Mouse (Mus musculus): ENCODE measurements around the gene Farp1. TPM values are rescaled to one million over a fixed set of nuclear protein-coding genes. Genes with fewer than 3 reads are reported as not detected.
"Not testable (repeated sequence)": the region's sequence is repeated elsewhere in the genome, so short reads cannot be mapped to it uniquely, and the experiment has no call there.

The Farp1 gene
- 10 to 100 TPM; 41.6 to 58.5 TPM for total RNA-seq (2021)
- long read RNA-seq, experiment 1, full-length matches to known transcripts = 2 of 10 reads
- long read RNA-seq, experiment 1, partial matches to known transcripts = 1 of 10 reads
- long read RNA-seq, experiment 1, other reads (novel, unspliced or antisense) = 7 of 10 reads
- long read RNA-seq, experiment 2, full-length matches to known transcripts = 6 of 35 reads
- long read RNA-seq, experiment 2, partial matches to known transcripts = 21 of 35 reads
- long read RNA-seq, experiment 2, other reads (novel, unspliced or antisense) = 8 of 35 reads

DNA sequence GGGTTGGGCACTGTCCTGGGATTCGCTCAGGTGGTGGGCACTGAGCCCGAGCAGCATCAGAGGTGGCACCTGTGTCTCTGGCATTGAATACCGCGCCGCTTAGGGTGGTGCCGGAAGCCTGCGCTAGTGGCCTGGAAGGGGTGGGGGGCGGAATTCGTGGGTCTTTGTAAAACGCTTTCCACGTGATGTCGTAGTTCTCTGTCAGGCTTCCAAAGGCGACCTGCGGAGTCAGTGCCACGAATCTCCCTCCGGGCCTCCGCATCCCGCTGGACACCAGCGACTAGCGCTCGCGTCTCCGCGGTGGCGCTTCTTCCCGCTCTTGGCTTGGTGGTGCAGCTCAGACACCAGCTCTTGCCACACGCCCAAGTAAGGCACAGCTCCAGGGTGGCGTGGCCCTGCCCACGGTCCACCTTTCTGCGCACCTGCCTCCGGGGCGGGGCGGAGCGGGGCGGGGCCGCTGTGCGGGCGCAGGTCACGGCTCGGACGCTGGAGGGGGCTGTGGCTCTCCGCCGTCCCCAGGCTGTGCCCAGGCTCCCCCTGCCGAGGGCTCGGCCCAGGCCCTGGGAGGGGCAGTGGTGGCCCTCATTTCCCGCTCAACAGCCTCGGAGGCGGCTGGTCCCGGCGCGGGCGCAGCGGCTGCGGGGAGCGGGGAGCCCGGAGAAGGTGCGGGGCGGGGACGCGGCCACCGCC is at the start of gene Farp1:
Gene Farp1, plus strand, starts transcription at position 228 of the 690 bp plus-strand sequence.
- DNase-seq (ENCODE audit: low spot score in 2 of 2) = peak; percentile 72 to 76

- no peak for DNase-seq (ENCODE audit: low spot score in 2 of 2)
These were observed 45.9 kb upstream of the Farp1 start for GRCm38 (mm10) chr14:120989126-120989525.

GRCm38 (mm10) chr14:120997686-120998085 is 37.3 kb upstream of the Farp1 start:
- DNase-seq (ENCODE audit: low spot score in 2 of 2) = no peak

- no peak for DNase-seq (ENCODE audit: low spot score in 2 of 2)
These were observed 34.2 kb upstream of the Farp1 start for GRCm38 (mm10) chr14:121000561-121001340.

- no peak for DNase-seq (ENCODE audit: low spot score in 2 of 2)
These were observed 29.4 kb upstream of the Farp1 start for GRCm38 (mm10) chr14:121005621-121006020.

GRCm38 (mm10) chr14:121006021-121006420 is 29.0 kb upstream of the Farp1 start:
- no peak for DNase-seq (ENCODE audit: low spot score in 2 of 2)

DNA sequence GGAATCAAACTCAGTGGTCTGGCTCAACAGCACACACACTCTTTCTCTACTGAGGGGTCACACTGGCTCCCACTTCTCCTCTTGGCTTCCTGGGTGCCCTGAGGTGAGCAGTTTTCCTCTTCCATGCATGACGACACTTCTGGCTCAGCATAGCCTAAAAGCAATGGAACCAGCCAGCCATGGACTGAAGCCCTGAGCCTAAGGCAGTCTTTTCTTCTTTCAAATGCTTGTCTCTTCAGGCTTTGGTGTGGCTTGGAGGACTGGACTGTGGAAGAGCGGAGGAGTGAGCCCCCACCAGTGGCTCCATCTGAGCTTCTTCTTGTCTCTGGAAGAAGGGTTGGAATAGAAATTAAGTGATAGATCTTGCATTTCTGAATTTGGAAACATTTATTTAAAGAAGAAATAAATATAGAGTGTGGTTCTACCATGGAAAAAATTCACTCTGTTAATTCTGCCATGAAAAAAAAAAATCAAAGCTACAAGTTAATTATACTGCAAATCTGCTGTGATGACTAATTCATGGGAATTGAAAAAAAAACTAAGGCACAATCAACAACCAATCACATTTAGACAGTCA is 19.8 kb upstream of the Farp1 start:
- no peak for DNase-seq (ENCODE audit: low spot score in 2 of 2)

GRCm38 (mm10) chr14:121022403-121022802 is 12.6 kb upstream of the Farp1 start:
- DNase-seq (ENCODE audit: low spot score in 2 of 2) = no peak

DNA sequence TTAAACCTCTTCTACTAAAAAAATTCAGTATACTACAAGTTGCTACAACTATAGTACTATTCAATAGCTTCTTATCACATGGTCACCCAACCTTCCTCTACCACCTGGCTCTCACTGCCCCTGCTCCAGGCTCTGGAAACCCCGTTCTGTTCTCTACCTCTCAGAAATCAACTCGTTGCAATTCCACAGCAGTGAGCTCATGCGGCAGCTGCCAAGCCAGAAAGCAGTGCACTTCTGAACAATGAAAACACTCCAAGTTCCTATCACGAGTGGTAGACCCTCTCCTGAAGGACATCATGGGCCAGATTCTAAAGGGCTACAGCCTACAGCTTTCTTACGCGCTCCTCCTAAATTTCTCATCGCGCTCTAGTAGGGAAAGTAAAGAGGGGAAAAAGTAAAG is 9.6 kb upstream of the Farp1 start:
- no peak for DNase-seq (ENCODE audit: low spot score in 2 of 2)

- no peak for DNase-seq (ENCODE audit: low spot score in 2 of 2)
These were observed 3.6 kb upstream of the Farp1 start for GRCm38 (mm10) chr14:121031396-121031795.

DNA sequence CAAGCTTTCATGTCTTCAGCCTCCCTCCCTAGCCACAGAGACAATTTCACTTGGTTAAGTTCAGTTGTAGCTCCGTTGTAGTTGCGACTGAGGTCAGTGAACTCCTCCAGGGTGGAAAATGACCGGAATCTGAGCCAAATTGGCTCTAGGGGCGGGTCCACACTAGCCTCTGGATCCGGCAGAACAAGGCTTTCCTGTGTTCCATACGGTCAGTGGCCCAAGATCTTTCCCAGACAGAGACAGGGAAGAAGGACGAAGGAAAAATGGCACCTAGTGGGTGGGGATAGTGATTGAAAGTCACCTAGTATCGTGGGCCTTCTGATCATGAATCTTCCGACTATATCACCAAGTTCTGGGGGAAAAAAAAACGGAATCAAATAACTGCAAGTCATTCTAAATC is 475 bp upstream of the Farp1 start:
- no peak for DNase-seq (ENCODE audit: low spot score in 2 of 2)

GRCm38 (mm10) chr14:121035663-121036473 is 868 bp downstream of the Farp1 start:
- DNase-seq (ENCODE audit: low spot score in 2 of 2) = peak; percentile 19 to 27

DNA sequence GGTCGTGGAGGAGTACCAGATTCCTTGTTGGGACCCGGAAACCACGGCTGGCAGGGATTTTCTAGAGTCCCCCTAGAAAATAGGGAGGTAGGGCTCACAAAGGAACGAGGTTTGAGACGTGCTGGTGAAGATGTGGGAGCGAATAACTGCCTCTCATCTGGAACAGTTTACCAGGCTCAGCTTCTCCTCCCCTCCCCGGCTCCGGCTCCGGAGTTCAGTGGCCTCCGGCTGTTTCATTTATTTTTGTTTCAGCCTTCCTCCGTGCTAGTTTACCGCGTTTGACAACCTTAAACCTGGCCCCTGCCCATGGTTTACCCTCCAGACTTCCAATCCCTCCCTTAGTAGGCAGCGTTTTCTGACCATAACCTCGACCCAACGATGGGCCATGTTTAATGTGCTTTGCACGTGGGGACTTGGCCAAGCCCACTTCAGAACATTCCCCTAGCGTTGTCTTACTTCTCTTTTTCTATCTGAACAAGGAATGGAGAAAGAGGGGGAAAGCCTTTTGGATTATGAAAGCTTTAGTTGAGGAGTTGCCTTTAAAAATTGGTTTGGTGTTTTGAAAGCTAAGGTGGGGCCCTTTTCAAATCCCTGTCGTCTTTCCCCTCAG is 1.7 kb downstream of the Farp1 start:
- no peak for DNase-seq (ENCODE audit: low spot score in 2 of 2)

DNA sequence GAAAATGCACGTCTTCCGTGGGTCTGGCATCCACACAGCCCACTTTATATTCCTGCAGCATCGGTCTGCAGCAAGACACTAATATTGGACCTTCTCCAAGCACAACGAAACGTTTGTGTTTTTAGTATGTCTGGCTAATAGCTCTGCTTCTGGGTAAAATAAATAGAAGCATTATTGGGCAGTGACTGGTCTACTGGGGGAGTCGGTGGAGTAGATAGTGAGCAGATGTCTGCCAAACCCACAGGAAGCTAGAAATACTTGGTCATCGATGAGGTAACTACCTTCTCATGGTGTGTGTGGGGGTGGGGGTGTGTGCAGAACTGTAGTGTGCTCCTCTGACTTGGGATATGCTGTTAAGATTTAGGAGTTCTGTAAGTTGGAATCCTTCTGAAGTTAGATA is 2.3 kb downstream of the Farp1 start:
- DNase-seq (ENCODE audit: low spot score in 2 of 2) = no peak

DNA sequence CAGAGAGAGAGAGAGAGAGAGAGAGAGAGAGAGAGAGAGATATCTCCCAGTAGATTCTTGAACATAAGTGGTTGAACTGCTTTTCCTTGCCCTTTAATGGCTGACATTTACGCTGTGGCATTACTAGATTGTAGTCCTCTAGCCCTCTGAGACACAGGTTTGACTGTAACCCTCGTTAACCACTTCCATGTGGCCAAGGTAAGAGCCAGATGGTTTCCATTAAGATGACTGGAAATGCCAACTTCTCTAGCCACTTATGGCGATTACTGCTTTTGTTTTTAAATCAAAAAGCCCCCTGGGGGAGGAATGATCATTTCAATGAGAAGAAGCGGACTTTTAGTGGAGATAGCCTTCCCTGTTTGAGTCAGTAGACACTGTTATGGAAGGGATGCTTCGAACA is 3.7 kb downstream of the Farp1 start:
- DNase-seq (ENCODE audit: low spot score in 2 of 2) = no peak

- no peak for DNase-seq (ENCODE audit: low spot score in 2 of 2)
These were observed 9.1 kb downstream of the Farp1 start for GRCm38 (mm10) chr14:121044145-121044544.

- no peak for DNase-seq (ENCODE audit: low spot score in 2 of 2)
These were observed 11.4 kb downstream of the Farp1 start for GRCm38 (mm10) chr14:121046313-121046961.

GRCm38 (mm10) chr14:121047780-121048179 is 12.8 kb downstream of the Farp1 start:
- no peak for DNase-seq (ENCODE audit: low spot score in 2 of 2)

DNA sequence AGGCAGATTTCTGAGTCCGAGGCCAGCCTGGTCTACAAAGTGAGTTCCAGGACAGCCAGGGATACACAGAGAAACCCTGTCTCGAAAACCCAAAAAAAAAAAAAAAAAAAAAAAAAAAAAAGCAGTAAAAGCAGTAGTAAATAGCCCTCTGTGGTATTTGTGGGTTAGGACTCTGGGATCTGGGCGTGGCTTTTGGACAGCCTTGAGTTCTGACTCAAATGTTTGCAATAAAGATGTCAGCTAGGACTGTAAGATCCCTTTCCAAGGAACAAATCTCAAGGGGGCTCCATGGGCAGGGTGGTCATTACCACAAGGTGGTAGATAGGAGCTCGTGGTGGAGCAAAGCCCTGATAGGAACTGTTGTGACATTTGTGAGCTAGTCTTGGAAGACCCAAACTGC is 16.0 kb downstream of the Farp1 start:
- not testable (repeated sequence) for DNase-seq (ENCODE audit: low spot score in 2 of 2)

- no peak for DNase-seq (ENCODE audit: low spot score in 2 of 2)
These were observed 18.1 kb downstream of the Farp1 start for GRCm38 (mm10) chr14:121053020-121053518.
